Mouse (Mus musculus): ENCODE results near the gene Polr3c.
A peak's percentile ranks its signal among the peaks of the same experiment; 100 is the strongest.
"Not testable (repeated sequence)": the region's sequence is repeated elsewhere in the genome, so short reads cannot be mapped to it uniquely, and the experiment has no call there.

Polr3c gene

GRCm38 (mm10) chr3:96675171-96675570 lies 52.3 kb downstream of the Polr3c start:
- no peak for DNase-seq

GRCm38 (mm10) chr3:96674442-96674841 lies 53.0 kb downstream of the Polr3c start:
- DNase-seq: no peak

GRCm38 (mm10) chr3:96673514-96673913 lies 53.9 kb downstream of the Polr3c start:
- DNase-seq: no peak

GRCm38 (mm10) chr3:96671519-96671918 lies 55.9 kb downstream of the Polr3c start:
- DNase-seq: no peak

- DNase-seq: peak; percentile 79 to 87
These were observed 57.5 kb downstream of the Polr3c start, which contains the start of gene Ankrd35 for GRCm38 (mm10) chr3:96669727-96670468. TSS of gene Ankrd35 (plus strand) at chr3:96670131.

- DNase-seq: no peak
These were observed 58.9 kb downstream of the Polr3c start for GRCm38 (mm10) chr3:96668424-96669067.

- DNase-seq: peak in 1 of 2 experiments; percentile 14
These were observed 60.1 kb downstream of the Polr3c start for GRCm38 (mm10) chr3:96667316-96667715.

GRCm38 (mm10) chr3:96666916-96667315 lies 60.5 kb downstream of the Polr3c start:
- no peak for DNase-seq

- not testable (repeated sequence) for DNase-seq
These were observed 61.6 kb downstream of the Polr3c start for GRCm38 (mm10) chr3:96665732-96666363.

GRCm38 (mm10) chr3:96663432-96664239 lies 63.8 kb downstream of the Polr3c start:
- peak; percentile 93 to 94 for DNase-seq

- DNase-seq: peak; percentile 35 to 37
These were observed 64.6 kb downstream of the Polr3c start for GRCm38 (mm10) chr3:96662731-96663316.
